Mouse (Mus musculus) left cerebral cortex, adult 11 months (tissue): ENCODE measurements at regions not wholly inside any gene's neighbourhood (a gene's known extent, or its start where the extent isn't known, plus 50 kb on each side); places are given as distances from the start of the nearest gene placed in this dataset.
"Not testable (repeated sequence)": the region's sequence is repeated elsewhere in the genome, so short reads cannot be mapped to it uniquely, and the experiment has no call there.

ENCODE experiments used
- DNase-seq: peaks from one replicate; pipeline ENCODE4 v3.0.0; 2022; ENCODE audit warnings: low spot score

DNA sequence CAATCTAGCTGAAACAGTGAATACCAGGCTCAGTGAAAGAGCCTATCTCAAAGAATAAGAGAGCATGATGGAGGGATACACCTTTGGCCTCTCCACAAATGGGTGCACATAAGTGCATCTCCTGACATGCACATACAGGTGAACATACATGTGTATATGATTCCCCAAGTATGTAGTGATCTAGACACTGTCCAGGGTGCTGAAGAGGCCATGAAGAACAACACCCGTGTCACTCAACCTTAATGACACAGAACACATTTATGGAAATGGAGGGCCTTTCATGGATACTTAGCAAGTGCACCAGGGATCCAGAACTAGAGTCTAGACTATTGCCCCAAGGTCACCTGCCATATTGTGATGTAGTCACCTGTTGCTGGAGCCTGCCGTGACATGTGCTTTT, 56.9 kb downstream of the Spata19 start:
- no peak for DNase-seq

DNA sequence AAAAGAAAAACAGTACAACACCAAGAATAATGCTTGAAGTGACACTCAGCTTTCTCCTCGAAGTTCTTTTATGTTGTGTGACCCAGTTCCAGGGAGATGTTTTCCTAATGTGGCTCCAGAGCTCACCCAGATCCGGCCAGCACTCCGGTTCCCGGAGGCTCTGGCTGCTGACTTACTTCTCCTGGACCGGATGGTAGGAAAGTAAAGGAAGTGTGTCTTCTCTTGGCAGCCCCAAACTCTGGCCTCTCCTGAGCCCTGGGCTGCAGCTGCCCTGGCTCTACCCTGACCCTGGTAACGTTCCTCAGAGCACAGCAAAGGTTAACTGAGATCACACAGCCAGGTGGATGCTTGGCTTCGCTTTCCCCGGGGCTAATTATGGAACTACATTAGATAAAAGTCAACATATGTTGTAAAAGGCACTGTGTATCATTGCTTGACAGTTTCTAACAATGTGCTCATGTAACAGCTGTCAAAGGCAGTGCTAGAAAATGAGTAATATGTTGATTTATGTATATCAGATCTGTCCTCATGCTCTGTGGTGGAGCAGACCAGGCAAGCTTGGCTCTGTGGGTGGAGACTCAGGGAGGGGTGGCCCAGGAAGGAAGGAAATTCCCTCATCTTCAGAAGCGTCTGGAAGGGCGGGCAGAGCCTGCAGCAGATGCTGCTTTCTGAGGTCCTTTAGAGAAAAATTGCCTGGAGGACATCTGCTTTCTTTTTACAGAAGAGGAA, 57.5 kb downstream of the Spata19 start:
- peak; percentile 47 for DNase-seq

DNA sequence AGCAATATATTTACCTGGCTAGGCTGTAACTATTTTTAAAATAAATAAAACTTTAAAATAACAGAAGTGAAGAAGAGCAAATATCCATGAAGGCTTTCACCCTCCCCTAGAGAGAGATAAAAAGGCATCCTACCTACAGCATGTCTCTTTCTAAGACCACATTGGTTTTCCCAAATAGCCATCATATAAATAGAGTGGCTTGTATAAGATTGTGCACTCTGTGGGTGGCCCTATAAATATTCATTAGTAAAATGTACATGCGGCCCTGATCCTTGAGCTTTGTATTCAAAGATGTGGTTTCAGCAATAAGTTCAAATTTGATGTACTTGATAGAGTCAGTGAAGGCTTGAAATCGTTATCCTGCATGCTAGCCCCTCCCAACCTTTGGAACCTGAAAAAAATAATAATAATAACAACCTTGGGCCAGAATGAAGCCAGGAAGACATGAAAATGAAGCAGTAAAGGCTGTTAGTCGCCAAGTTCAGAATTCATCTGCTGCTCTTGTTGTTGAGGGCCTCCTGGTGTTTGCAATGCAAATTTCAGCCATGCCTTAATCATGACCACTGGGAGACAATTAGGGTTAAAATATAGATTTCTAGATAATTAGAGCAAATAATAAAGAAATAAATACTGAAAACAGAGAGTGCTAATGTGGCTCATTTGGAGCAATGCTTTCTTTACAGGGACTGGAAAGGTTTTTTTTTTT, 61.9 kb downstream of the Spata19 start:
- DNase-seq: no peak

DNA sequence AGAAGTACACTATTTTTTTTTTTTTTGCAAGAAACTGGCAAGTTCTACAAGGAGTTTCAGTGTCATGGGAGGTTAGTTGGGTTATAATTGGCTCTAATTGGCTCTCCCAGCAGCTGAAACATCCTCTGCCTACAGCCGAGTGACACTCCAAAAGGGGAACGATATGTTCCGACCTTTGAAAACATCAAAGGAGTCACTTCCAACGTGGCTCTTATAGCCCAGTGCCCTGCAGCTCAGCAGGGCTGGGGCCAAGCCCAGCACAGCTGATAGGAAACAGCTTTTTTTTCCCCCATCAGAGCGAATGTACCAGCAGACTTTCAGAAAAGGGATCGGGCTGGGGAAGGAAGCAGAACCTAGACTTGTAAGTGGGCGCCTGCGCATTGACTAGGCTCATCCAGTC, 64.4 kb downstream of the Spata19 start:
- no peak for DNase-seq

DNA sequence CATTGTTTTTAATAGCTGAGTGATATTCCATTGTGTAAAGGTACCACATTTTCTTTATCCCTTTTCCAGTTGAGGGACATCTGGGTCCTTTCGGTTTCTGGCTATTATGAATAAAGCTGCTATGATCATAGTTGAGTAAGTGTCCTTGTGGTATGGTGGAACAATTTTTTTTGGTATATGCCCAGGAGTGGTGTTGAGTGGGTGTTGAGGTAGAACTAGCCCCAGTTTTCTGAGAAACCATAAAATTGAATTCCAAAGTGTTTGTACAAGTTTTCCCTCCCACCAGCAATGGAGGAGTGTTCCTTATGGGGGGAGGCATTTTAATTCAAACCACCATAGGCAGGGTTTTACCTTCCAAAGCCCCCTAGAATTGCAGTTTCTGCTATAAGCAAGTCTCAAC, 67.4 kb downstream of the Spata19 start:
- DNase-seq: no peak

DNA sequence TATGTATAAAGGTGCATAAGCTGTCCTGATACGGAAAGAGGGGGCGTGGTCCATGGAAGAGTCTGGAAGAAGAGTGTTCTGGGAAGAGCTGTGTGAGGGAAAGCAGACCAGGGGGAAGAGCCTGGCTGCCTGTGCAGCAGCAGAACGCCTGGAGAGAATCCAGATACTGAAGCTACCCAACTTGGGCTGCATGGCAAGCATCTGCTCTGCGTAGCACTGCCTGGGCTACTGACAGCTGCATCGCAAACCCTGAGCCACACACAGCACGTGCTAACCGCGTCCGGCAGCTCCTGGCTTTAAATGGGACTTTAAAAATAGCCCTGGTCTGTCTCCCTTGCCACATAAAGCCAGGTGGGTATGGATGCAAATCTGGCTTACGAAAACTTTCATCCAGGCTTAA, 78.9 kb downstream of the Spata19 start:
- DNase-seq: peak; percentile 34

DNA sequence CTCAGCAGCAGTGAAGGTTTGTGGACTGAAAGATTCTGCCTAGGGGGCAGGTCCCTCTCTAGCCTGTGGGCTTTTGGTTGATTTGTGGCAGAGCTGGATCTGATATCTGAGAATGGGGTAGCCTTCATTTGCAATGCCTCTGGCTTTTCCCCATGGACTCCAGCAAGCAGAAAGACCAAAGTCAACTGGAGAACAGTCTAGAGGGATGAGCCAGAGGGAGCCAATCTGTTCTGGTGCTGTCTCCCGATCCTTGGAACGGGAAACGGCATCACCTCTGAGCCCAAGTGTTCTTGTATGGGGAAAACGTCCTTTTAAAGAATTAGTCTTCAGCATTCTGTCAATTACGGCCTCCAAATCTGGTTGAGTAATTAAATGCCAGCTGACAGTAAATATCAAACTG, 80.0 kb downstream of the Spata19 start:
- no peak for DNase-seq

DNA sequence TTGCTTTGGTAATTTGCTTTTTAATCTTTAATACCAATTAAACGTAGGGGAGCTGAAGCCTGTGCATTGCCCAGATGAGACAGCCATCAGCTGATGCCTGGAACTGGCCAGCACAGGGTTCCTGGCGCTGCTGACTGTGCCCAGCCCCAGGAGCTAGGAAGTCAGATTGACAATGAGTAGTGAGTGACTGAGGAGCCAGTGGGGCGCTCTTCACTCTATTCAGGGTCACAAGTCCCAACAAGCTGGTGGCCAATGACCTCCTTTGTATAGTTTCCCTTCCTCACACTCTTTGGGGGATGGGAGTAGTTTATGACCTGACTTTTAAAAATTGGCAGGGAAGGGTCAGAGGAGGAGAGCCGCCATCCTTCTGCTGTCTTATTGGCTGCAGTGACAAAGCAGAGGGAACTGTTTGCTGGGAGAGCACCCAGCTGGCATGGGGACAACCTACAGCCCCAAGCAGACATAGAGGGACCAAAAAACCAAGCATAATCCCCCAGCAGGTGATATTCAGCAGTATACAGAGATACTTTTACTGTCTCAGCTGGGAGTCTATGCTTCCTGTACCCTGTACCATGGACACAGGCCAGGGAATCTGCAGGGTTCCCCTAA, 80.6 kb downstream of the Spata19 start:
- no peak for DNase-seq

DNA sequence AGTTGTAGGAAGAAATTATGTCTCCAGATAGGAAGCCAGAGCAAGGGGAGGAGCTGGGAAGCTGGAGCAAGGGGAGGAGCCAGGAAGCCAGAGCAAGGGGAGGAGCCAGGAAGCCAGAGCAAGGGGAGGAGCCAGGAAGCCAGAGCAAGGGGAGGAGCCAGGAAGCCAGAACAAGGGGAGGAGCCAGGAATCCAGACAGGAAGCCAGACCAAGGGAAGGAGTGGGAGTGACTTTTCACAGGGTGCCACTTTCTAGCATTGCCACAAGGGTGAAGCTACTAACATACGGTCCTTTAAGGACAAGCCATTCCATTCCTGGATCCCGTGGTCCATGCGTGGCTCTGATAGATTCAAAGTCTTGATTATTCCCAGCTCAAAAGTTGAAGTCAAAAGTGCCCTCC, 81.7 kb downstream of the Spata19 start:
- DNase-seq: no peak

DNA sequence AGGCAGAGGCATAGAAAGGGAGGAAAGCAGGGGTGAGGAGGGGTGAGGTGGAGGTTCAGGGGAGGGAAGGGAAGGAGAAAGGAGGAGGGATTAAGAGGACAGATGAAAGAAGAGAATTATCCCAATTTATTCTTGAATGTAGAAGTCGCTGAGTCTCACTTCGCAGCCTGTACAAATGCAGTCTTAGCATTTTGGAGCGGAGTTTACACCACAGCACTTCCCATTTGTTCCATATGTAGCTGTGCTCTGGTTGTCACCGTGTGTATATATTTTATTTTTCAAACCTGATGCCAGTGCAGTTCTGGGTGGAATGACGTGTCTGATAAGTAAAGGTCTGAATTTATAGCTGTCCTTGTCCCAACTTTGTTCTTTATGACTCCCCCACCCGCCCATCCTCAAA, 105.2 kb downstream of the Spata19 start:
- DNase-seq: no peak

DNA sequence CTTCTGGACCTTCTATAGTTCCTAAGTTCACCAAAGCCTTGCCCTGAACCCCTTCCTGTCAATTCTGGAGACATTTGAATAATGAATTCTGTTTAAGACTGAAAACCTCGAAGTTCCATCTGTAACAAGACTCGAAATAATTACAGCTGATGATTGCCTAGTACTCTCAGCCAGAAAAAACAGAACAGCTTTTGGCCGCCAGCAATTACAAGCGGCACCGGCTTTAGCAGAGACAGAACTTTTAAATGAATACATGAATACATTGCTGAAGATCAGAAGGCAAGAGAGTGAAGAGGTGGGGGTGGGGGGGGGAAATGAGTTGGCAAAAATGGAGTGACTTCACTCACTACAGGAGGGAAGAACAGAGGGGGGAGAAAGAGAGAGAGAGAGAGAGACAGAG, 112.6 kb downstream of the Spata19 start:
- no peak for DNase-seq

DNA sequence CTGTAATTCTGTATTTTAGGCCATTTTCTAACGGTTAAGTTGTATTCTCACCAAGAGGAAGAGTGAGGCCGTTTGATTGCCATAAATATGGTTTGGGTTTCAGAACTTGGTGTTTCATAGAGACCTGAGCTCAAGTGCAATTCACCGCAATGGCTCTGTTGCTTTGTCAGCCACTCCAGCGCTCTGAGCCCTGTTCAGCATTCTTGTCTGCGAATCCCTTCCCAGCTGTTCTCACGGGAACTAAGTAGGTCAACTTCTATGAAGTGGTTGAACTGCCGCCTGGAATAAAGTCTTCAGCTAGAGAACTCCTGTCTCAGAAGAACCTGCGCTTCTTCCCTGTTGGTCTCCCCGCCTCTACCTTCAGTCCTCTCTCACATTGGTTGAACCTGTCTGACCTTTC, 113.1 kb downstream of the Spata19 start:
- no peak for DNase-seq

DNA sequence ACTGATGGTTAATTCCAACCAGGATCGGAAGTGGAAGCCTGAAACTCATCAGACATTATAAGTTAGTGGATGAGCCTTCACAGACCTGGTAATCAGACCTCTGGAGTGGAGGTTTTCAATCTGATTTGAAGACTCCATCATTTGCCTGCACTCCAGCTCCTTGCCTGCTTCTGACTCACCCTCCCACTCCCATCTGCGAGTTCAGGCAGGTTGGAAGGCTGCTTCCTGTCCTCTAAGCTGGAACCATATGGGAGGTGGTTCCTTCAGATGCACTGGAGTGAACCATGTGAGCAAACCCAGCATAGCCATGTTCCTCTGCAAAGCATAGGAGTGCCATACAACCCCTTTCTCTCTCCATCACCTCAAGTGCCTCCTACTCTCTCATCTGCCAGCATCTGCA, 114.6 kb downstream of the Spata19 start:
- peak; percentile 51 for DNase-seq

DNA sequence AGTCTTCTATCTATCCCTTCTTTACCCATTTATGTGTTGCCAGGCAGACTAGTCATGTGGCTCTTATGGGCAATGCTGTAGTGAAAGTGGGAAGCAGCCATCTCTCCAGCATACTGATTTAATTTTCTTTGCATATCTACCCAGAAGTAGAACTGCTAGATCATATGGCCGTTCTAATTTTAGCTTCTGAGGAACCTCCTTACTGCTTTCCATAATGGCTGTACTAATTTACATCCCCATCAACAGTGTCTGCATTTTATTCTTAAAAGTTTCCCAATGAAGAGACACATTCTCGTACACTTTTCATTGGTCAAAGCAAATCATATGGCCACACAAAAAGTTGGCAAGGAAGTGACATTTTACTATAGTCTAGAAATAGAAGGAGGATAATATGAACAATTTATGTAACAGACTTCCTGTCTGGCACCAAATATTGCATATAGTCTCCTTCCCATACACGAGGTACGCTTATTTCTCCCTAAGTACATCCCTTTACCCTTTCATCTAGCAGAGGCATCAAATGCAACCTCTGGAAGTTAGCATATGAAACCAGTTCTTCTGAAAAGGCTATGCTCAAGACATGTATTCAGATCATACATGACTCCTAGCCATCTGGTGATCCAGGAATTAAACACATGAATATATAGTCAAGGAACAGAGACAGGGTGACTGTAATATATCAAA, 119.0 kb downstream of the Spata19 start:
- no peak for DNase-seq

DNA sequence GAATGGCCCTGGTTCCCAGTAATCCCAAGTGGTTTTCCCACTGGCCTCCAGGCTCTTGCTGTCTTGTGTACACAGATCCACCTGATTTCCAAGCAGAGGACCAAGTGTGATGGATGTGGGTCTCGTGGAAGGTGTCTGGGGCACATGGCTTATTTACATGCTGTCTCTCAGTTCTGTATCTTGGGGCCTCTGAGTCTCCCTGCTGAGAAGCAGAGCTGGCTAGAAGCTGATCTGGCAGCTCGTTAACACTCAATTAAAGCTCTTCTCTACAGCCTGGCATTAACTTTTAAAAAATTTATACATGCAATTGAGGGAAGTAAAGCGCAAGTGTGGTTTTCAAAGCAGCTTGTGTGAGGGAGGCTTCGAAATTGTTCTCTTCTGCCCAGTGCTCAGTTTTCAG, 121.4 kb downstream of the Spata19 start:
- no peak for DNase-seq

DNA sequence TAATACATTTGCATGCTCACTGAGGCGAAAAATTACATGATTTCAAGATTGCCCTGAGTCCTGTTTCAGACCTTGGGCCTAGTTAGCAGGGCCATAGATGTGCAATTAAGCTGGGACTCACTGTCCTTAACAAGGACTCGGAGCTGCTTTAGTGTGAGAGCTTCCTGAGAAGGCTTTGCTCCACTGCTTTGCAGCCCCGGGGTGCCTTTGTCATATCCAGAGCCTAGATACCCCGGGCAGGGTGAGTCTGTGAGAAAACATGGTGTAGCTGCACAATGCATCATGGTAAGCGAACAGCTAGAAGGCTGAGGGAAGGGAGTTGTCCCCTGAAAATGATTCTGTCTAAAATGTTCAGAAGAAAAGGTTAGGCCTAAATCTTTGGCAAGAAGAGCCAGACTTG, 123.1 kb downstream of the Spata19 start:
- DNase-seq: no peak

DNA sequence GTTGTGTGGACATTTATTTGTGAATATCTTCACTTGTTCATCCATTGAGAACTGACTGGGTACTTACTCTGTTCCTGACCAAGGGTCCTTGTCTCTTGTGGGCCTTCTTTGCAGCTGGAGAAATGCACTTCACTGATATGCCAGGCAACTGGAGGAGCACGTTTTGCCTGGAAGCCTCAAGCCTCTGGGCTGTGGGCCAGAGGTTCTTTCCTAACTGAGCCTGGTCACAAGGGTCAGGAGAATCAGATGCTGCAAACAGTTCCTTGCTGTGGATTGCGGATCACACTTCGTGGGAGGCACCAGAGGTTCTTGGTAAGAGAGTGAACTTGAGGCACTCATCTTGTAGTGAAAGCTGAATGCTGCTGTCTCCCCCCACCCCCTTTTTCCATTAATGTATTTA, 124.6 kb downstream of the Spata19 start:
- DNase-seq: no peak

DNA sequence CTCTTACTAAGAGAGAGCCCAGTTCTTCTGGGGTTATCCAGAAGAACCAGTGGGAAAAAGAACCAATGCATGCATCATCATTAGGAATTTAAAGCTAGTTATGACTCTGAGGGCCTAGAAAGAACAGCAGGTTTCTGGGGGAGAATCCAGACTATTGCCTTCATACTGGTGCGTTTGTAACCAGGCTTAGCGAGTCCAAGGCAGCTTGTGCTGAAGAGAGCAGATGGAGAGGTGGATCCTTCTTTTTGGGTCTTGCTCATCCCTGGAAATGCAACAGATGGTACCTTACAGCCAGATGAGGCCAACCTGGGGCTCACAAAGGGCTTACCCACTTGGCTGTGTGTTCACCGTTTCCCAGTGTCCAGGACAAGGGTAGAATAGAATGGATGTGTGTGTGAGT, 130.1 kb downstream of the Spata19 start:
- no peak for DNase-seq

DNA sequence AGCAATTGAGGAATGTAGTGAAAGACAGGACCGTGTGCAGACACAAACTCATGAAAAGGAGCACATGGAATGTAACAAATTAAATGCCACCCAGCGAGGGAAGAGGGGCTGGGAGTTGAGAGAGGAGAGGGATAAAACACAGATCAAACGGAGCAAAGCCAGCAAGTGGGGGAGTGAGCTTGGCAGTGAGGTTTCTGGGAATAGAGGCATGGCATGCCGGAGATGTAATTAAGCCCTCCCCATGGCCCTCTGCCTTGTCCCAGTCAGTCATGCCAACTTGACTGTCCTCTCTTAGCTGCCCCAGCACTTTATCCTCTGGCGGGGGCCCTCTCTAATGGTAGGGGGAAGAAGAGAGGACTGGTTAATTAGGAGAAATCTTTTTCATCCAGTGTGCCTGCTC, 141.9 kb downstream of the Spata19 start:
- no peak for DNase-seq

DNA sequence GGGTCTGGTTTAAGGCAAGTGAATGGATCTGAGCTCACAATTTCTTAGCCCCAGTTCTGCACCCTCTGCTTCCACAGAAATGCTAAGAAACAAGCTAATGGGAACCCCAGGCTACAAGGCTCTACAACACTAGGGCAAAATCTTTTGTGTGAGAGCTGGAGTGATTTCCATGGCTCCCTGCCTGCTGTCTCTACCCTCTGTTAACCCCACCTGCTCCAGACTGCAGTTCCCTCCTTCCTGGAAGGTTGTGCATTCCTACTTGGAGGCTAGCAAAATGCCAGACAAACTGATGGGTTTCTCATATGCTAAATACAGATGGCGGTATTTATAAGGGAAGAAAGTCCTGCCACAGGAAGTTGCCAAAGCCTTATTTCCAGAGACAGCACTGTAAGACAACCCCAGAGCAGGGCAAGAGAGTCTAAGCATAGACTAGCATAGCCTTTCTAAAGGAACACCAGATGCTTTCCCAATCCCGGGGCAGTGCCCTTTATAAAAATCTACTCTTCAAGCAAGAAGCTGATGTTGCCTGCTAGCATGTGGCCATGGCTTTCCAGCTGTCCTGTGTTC, 145.1 kb downstream of the Spata19 start:
- no peak for DNase-seq

DNA sequence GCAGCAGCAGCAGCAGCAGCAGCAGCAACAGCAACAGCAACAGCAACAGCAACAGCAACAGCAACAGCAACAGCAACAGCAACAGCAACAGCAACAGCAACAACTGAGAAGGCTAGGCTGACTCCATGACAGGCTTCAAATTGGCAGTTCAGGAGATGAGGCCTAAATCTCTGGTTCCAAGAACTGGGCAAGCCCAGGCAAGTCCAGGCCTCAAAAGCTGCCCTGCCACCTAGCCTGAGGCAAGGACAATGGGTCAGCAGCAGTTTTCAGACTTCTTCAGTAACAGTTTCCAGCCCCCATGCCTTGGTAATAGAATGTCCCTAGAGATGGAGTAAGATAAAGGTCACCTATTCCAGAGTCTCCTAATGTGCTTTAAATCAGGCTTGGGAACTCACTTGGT, 158.1 kb downstream of the Spata19 start:
- not testable (repeated sequence) for DNase-seq
